Mouse (Mus musculus): Measurements from ENCODE around the gene Gm16181. TPM values are rescaled to one million over a fixed set of nuclear protein-coding genes. Genes with fewer than 3 reads are reported as not detected.
"Not testable (repeated sequence)": the region's sequence is repeated elsewhere in the genome, so short reads cannot be mapped to it uniquely, and the experiment has no call there.

The Gm16181 gene
- polyA plus RNA-seq, 1 experiment from 2014 or later = 0.59 TPM

DNA sequence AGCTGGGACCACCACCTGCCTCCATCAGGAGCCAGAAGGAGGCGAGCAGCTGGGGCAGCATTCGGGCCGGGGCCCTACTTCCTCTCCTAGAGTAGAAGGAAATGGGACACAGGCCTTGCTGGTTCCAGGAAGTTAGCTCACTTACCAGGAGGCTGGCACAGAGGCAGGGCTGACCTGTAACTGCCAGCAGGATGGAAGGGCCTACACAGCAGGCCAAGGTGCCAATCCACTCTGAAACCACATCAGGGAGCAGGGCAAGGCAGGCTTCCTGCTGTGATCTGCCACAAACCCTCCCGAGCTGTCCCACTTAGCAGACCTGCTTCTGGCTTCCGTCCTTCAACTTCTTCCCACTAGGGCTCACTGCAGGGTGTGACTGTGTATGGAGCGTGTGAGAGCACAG lies 1.7 kb downstream of the Gm16181 start:
- Histone ChIP-seq H3K27me3 (no peaks in the 10 kb centered on the region), H3K4me3 (no peak overlapping the region), H3K9ac (no peak overlapping the region), H3K27ac (no peak overlapping the region), H3K36me3 (ENCODE audit: poor library complexity, severe bottlenecking) (peaks cover 56% of the 10 kb centered on the region), H3K9me3 (replicated peaks) (no peaks in the 10 kb centered on the region), H3K4me1 (no peaks in the 10 kb centered on the region), H3K4me2 (no peak overlapping the region)
- WGBS = 82% methylated on average over 6 of the region's 6 CpGs
- no peak for ATAC-seq

DNA sequence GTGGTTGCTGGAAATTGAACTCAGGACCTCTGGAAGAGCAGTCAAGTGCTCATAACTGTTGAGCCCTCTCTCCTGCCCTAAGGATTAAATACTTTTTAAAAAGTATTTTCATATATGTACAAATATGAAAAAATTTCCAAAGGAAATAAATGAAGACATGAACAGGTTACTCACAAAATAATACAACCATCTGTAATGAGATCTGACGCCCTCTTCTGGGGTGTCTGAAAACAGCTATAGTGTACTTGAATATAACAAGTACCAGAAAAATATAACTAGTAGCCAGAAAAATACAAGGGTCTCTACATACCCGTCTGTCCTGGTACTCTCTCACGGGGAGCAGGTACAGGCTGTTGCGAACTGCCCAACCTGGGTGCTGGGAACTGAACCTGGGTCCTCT lies 4.0 kb downstream of the Gm16181 start:
- H3K4me1 ChIP-seq = no peaks in the 10 kb centered on the region
- WGBS = 97% methylated on average over 4 of the region's 4 CpGs
- no peaks in the 10 kb centered on the region for H3K27me3 ChIP-seq
- ATAC-seq = no peak
- peaks cover 70% of the 10 kb centered on the region for H3K36me3 ChIP-seq (ENCODE audit: poor library complexity, severe bottlenecking)
- H3K27ac ChIP-seq = no peak overlapping the region
- H3K4me3 ChIP-seq = no peak overlapping the region
- H3K9ac ChIP-seq = no peak overlapping the region
- H3K9me3 ChIP-seq (replicated peaks) = no peaks in the 10 kb centered on the region
- H3K4me2 ChIP-seq = no peak overlapping the region

DNA sequence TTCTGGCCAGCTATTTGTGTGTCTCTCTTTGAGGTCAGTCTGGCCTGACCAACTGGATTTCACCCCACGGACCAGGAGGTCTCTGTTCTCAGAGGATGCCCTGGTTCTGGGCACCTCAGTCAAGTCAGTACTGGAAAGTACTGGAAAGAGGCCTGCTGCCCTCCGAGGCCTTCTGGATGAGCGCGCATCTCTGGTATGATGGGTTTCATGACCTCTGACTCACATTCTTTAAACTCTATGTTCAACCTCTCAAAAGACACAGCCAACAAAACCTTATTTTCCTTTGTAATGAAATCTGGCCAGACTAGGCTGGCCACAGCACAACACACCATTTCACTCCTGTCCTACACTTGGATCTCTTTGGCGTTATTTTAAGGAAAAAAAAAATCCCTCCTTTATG lies 4.8 kb downstream of the Gm16181 start:
- 96% methylated on average over 5 of the region's 5 CpGs for whole genome bisulfite sequencing
- no peak overlapping the region for H3K27ac ChIP-seq
- no peaks in the 10 kb centered on the region for H3K9me3 ChIP-seq (replicated peaks)
- no peak for ATAC-seq
- no peaks in the 10 kb centered on the region for H3K27me3 ChIP-seq
- no peak overlapping the region for H3K4me3 ChIP-seq
- H3K36me3 ChIP-seq (ENCODE audit: poor library complexity, severe bottlenecking) = peaks cover 68% of the 10 kb centered on the region
- H3K4me1 ChIP-seq = no peaks in the 10 kb centered on the region
- H3K9ac ChIP-seq = no peak overlapping the region
- no peak overlapping the region for H3K4me2 ChIP-seq

DNA sequence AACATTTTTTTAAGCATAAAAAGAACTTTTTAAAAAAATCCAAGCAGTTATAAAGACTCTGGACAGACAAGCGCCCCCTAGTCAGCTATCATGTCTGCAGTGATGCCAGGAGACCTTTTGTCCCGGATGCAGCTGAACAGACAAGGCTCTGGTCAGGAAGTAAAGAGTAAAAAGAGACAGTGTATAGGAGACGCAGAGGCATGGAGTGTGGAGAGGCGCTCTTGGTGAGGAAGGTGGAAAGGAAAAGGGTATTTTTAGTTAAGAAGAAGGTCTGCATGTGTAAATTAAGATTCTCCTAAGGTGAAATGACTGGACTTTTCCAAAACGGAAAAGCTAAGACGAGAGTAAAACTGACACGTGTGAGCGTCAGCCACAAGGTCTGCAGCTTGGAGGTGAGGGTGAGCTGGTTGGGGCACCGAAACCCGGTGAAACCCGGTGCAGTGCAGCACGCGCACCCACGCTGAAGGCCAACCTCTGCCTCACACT lies 6.0 kb downstream of the Gm16181 start:
- Histone ChIP-seq H3K9me3 (replicated peaks) (no peaks in the 10 kb centered on the region), H3K9ac (no peak overlapping the region), H3K36me3 (ENCODE audit: poor library complexity, severe bottlenecking) (peaks cover 70% of the 10 kb centered on the region), H3K27me3 (no peaks in the 10 kb centered on the region), H3K4me3 (no peak overlapping the region), H3K4me2 (no peak overlapping the region), H3K27ac (no peak overlapping the region), H3K4me1 (peaks cover under 1% of the 10 kb centered on the region)
- ATAC-seq = no peak
- 90% methylated on average over 14 of the region's 14 CpGs for WGBS

DNA sequence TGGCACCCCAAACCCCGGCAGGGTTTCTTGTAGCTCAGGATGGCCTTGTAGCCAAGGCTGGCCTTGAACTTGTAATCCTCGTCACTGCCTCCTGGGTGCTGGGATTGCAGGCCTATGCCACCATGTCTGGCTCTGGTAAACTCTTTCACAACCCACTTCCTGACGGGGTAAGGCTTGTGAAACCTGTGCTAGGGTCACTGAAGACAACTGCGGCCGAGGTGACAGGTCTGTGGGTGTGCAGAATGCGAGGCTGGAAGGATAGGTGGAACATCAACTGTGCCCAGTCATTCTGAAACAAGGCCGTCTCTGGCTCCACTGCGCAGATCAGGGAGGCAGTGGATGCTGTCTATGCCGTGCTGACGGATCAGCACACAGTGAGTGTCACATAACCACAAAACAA lies 10.4 kb downstream of the Gm16181 start:
- no peaks in the 10 kb centered on the region for H3K9me3 ChIP-seq (replicated peaks)
- H3K4me3 ChIP-seq = no peak overlapping the region
- H3K9ac ChIP-seq = 0 out of 2 replicates have a peak overlapping the region, but pooled peaks have one; percentile 27
- 94% methylated on average over 10 of the region's 10 CpGs for WGBS
- H3K27me3 ChIP-seq = no peaks in the 10 kb centered on the region
- H3K36me3 ChIP-seq (ENCODE audit: poor library complexity, severe bottlenecking) = peaks cover 57% of the 10 kb centered on the region
- no peak overlapping the region for H3K27ac ChIP-seq
- H3K4me2 ChIP-seq = no peak overlapping the region
- ATAC-seq = no peak
- peaks cover 23% of the 10 kb centered on the region for H3K4me1 ChIP-seq

DNA sequence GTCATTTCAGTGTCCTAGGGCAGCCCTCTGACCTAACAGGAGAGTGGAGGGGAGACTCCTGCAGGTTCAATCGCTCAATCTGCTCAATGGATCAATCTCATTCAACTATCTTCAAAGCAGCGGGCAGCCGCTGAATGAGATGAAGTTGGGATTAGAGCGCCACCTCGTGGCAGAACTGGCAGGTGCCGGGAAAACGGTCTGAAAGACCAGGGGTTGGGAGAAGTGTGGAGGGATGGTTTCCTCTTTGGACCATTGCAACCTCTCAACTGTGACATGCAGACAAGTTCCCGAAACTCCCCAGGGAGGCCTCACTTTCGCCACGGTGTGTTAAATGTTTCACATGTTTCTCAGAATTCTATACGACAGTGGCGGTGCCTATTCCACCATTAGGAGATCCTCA lies 11.4 kb downstream of the Gm16181 start:
- peaks cover 30% of the 10 kb centered on the region for H3K4me1 ChIP-seq
- no peak overlapping the region for H3K27ac ChIP-seq
- H3K4me2 ChIP-seq = peak overlapping the region; percentile 40
- 13% methylated on average over 12 of the region's 12 CpGs for WGBS
- H3K27me3 ChIP-seq = no peaks in the 10 kb centered on the region
- ATAC-seq = no peak
- H3K4me3 ChIP-seq = 0 out of 2 replicates have a peak overlapping the region, but pooled peaks have one; percentile 10
- H3K9ac ChIP-seq = peak overlapping the region; percentile 27; the same call in 1 of the 2 replicates
- peaks cover 53% of the 10 kb centered on the region for H3K36me3 ChIP-seq (ENCODE audit: poor library complexity, severe bottlenecking)
- H3K9me3 ChIP-seq (replicated peaks) = no peaks in the 10 kb centered on the region

DNA sequence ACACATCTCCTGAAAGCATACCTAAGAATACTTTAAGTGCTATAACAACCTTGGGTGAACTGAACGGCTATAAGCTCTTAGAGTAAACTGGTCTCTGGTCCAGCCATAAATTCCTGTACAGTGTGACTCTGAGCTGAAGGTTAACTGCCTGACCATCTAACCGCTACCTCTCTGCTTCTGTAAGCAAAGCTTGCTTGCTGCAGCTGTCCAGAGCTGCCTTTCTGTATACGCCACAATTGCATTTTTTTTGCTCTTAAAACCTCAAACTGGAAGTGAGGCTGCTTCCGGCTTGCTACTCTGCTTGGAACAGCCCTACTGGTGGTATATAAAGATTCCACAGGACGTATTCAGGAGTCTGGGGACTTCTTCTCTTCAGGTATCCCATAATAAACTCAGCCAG lies 12.0 kb downstream of the Gm16181 start:
- Histone ChIP-seq H3K36me3 (ENCODE audit: poor library complexity, severe bottlenecking) (peaks cover 47% of the 10 kb centered on the region), H3K9ac (peak overlapping the region; percentile 35; the same call in 1 of the 2 replicates), H3K4me1 (peaks cover 32% of the 10 kb centered on the region), H3K4me2 (no peak overlapping the region), H3K9me3 (replicated peaks) (no peaks in the 10 kb centered on the region), H3K27me3 (no peaks in the 10 kb centered on the region), H3K27ac (no peak overlapping the region), H3K4me3 (no peak overlapping the region)
- 93% methylated on average over 5 of the region's 5 CpGs for WGBS
- no peak for ATAC-seq

DNA sequence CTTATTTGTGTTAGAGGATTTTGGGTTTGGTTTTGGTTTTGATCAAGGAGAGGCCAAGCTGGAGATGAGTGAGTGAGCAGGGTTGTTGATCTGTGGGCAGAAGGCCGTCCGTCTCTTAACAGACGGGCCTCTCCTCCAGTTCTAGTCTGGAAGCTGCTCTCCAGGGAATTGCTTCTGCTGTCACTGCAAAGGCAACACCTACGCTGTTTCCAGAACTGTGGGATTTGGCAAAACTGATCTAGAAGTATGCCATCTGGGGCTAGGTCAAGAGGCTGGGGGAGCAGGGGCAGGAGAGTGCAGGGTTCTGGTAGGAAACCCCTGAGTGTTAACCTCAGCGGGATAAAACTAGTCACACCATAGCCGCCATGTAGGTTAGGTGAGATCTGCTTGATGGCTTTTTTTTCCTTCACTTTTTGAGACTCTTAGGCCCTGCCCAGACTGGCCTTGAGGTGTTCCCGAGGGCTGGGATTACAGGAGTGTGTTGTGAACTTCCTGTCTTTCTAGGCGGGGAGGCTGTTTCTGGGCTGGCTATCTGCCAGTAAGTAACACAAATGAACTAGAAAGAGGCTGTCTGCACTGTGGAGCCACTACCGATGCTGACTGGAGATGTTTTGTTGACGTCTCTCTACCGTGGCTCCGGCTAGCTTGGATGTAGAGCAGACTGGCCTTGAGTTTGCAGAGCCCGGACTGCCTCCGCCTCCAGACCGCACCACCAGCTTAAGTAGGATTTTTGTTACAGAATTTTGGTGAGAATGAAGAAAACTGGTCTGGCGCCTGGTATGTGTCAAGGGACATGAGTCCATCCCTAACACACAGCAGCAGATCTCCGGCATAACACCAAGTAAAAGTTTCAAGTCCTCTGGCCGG lies 12.7 kb downstream of the Gm16181 start, which contains the start of gene Atp6v1g2:
TSS of gene Atp6v1g2 (plus strand) at position 547 of the 867 bp plus-strand sequence.
- Histone ChIP-seq H3K9me3 (replicated peaks) (no peaks in the 10 kb centered on the region), H3K9ac (peak within 1 kb of the TSS; percentile 86), H3K27me3 (no peaks in the 10 kb centered on the region), H3K4me2 (peak within 1 kb of the TSS; percentile 85), H3K4me3 (peak within 1 kb of the TSS; percentile 58), H3K27ac (no peak within 1 kb of the TSS), H3K36me3 (ENCODE audit: poor library complexity, severe bottlenecking) (peaks cover 40% of the 10 kb centered on the region), H3K4me1 (peaks cover 32% of the 10 kb centered on the region)
- 79% methylated on average over 18 of the region's 18 CpGs for WGBS
- no peak for ATAC-seq

DNA sequence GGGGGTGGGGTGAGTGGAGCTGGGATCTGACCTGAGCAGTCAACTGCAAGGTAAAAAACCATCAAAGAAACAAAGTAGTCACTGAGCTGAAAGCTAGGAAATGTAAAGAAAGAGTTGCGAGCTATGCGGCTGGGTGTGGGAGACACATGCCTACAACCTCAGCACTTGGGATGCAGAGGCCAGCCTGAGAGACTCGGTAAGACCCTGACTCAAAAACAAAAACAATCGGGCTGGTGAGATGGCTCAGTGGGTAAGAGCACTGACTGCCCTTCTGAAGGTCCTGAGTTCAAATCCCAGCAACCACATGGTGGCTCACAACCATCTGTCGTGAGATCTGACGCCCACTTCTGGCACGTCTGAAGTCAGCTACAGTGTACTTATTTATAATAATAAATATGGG lies 13.5 kb downstream of the Gm16181 start:
- WGBS = 93% methylated on average over 7 of the region's 7 CpGs
- not testable (repeated sequence) for ATAC-seq

DNA sequence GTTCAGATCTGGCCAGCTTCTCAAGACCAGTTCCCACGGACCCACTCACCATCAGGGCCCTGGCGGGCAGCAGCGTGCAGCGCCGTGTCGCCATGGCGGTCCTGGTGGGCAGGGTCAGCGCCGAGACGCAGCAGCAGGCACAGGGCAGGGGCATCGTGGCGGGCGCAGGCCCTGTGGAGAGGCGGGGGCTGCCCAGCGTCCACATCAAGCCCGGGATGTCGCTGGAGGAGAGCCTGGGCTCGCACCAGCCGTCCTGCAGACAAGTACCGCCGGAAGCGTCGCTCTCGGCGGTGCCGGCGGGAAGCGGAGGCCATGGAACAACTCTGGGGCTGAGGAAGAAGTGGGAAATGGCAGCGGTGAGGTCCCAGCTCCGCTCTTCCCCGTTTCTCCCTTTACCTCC lies 14.3 kb downstream of the Gm16181 start:
- WGBS = 15% methylated on average over 28 of the region's 31 CpGs
- peaks cover 25% of the 10 kb centered on the region for H3K36me3 ChIP-seq (ENCODE audit: poor library complexity, severe bottlenecking)
- no peak for ATAC-seq
- peak overlapping the region; percentile 97 for H3K27ac ChIP-seq
- peak overlapping the region; percentile 58 for H3K4me3 ChIP-seq
- peaks cover 32% of the 10 kb centered on the region for H3K4me1 ChIP-seq
- H3K4me2 ChIP-seq = peak overlapping the region; percentile 85
- H3K27me3 ChIP-seq = no peaks in the 10 kb centered on the region
- H3K9ac ChIP-seq = peak overlapping the region; percentile 86
- no peaks in the 10 kb centered on the region for H3K9me3 ChIP-seq (replicated peaks)

More for the DNA sequence above, 13.5 kb downstream of the Gm16181 start:
- H3K9ac ChIP-seq = 0 out of 2 replicates have a peak overlapping the region, but pooled peaks have one; percentile 86
- not testable (repeated sequence) for H3K27ac ChIP-seq; H3K27me3 ChIP-seq; H3K9me3 ChIP-seq (replicated peaks)
- H3K36me3 ChIP-seq (ENCODE audit: poor library complexity, severe bottlenecking) = peaks cover 33% of the 10 kb centered on the region
- H3K4me2 ChIP-seq = peak overlapping the region; percentile 85
- H3K4me3 ChIP-seq = peak overlapping the region; percentile 58; the same call in 1 of the 2 replicates
- H3K4me1 ChIP-seq = peaks cover 32% of the 10 kb centered on the region

DNA sequence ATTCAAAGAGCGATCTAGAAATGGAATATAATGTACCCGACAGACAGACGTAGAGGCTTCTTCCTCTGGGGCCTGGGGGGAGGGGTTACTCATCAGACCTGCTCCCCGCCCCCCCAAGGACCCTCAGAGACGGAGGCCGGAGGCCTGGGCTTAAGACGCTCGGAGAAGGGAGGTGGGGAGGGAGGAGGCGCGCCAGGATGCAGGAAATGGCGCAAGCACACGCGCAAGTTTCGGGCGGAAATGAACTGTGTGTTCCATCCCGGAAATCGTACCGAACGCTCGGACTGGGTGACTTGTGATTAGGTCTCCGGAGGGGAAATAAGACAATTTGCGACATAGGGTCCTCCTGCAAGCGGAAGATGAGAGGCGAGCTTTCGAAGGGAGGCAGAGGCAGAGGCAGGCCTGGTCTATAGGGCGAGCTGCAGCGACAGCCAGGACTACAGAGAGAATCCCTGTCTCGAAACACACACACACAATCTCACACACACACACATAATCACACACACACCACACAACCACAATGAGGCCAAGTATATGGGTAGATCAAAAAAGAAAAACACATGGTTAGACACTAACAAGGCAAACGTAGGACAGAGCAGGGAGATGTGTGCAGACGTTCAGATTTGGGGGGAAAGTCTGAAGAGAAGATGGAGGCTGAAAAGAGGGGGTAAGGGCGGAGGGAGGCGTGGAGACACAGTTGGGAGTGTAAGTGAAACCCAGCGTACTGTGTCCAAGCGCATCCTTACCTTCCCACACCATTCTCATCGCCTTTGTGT lies 15.2 kb downstream of the Gm16181 start, which contains the start of gene Nfkbil1:
TSS of gene Nfkbil1 (minus strand) at position 179 of the 776 bp plus-strand sequence.
- Histone ChIP-seq H3K9me3 (replicated peaks) (no peaks in the 10 kb centered on the region), H3K9ac (peak within 1 kb of the TSS; percentile 86), H3K36me3 (ENCODE audit: poor library complexity, severe bottlenecking) (peaks cover 17% of the 10 kb centered on the region), H3K27ac (peak within 1 kb of the TSS; percentile 97), H3K4me1 (peaks cover 40% of the 10 kb centered on the region), H3K4me3 (peak within 1 kb of the TSS; percentile 58), H3K27me3 (no peaks in the 10 kb centered on the region), H3K4me2 (peak within 1 kb of the TSS; percentile 85)
- ATAC-seq = peak; percentile 77
- WGBS = under 1% methylated on average over 35 of the region's 35 CpGs

DNA sequence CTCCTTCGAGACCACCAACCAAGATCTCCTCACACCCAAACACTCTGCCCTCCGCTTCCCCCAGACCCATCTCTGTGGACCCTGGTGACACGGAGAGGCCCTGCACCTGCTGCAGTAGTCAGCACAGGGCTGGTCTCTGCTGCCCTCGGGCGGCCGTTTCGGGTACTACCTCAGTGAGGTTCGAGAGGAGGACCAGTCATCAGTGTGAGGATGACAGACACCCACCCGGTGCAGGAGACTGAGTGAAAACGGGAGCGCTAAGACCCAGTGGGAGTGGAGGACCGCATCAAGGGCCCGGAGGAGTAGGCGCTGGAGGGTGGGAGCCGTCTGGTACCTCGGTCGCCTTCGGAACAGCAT lies 15.7 kb downstream of the Gm16181 start:
- ATAC-seq = peak; percentile 84
- peaks cover 12% of the 10 kb centered on the region for H3K36me3 ChIP-seq (ENCODE audit: poor library complexity, severe bottlenecking)
- H3K9me3 ChIP-seq (replicated peaks) = no peaks in the 10 kb centered on the region
- peak overlapping the region; percentile 85 for H3K4me2 ChIP-seq
- no peaks in the 10 kb centered on the region for H3K27me3 ChIP-seq
- H3K4me1 ChIP-seq = peaks cover 41% of the 10 kb centered on the region
- H3K4me3 ChIP-seq = peak overlapping the region; percentile 58
- 1% methylated on average over 18 of the region's 18 CpGs for WGBS
- H3K9ac ChIP-seq = peak overlapping the region; percentile 86
- peak overlapping the region; percentile 97 for H3K27ac ChIP-seq

Measured in forebrain, embryonic 13.5 days (tissue).